Mouse (Mus musculus): ENCODE measurements around the gene 6430531B16Rik. TPM values are rescaled to one million over a fixed set of nuclear protein-coding genes. Genes with fewer than 3 reads are reported as not detected.
A peak's percentile ranks its signal among the peaks of the same experiment; 100 is the strongest.

The 6430531B16Rik gene
- polyA plus RNA-seq, 2 experiments: not detected

GRCm38 (mm10) chr7:139940476-139941209, 37.9 kb downstream of the 6430531B16Rik start:
- H3K36me3 ChIP-seq (replicated peaks; ENCODE audit: control insufficient read depth, insufficient read depth, low read depth): no peaks in the 10 kb centered on the region

GRCm38 (mm10) chr7:139937810-139938209, 40.7 kb downstream of the 6430531B16Rik start:
- no peaks in the 10 kb centered on the region for H3K9me3 ChIP-seq (ENCODE audit: control insufficient read depth, low read length)
- H3K27ac ChIP-seq: no peak overlapping the region
- 48% methylated on average over 5 of the region's 5 CpGs for WGBS (ENCODE audit: insufficient replicate concordance)
- no peak overlapping the region for H3K9ac ChIP-seq (replicated peaks)
- H3K4me2 ChIP-seq (ENCODE audit: low read depth): no peak overlapping the region
- no peak for ATAC-seq (ENCODE audit: insufficient read depth)
- TF ChIP-seq CTCF (IDR thresholded peaks at IDR 0.05; ENCODE audit: low read depth) (no peak), EP300 (IDR thresholded peaks at IDR 0.05; ENCODE audit: low read depth) (no peak)
- no peak for DNase-seq (ENCODE audit: low read depth in 3 of 3, low spot score in 3 of 3)
- H3K4me3 ChIP-seq (ENCODE audit: insufficient read depth in 1 of 2, low read depth in 2 of 2, low read length in 2 of 2): no peak overlapping the region
- H3K4me1 ChIP-seq (replicated peaks; ENCODE audit: control insufficient read depth in 2 of 2, insufficient read depth in 2 of 2, low read length in 1 of 2): no peaks in the 10 kb centered on the region
- H3K27me3 ChIP-seq (ENCODE audit: control insufficient read depth, insufficient read depth, low read length): peaks cover 14% of the 10 kb centered on the region
- no peaks in the 10 kb centered on the region for H3K36me3 ChIP-seq (replicated peaks; ENCODE audit: control insufficient read depth, insufficient read depth, low read depth)

More at GRCm38 (mm10) chr7:139940476-139941209, 37.9 kb downstream of the 6430531B16Rik start:
- no peak for DNase-seq (ENCODE audit: low read depth in 3 of 3, low spot score in 3 of 3)
- peaks cover 43% of the 10 kb centered on the region for H3K27me3 ChIP-seq (ENCODE audit: control insufficient read depth, insufficient read depth, low read length)
- no peak overlapping the region for H3K4me2 ChIP-seq (ENCODE audit: low read depth)
- no peak for TF ChIP-seq EP300 (IDR thresholded peaks at IDR 0.05; ENCODE audit: low read depth)
- TF ChIP-seq CTCF (IDR thresholded peaks at IDR 0.05; ENCODE audit: low read depth): no peak
- no peaks in the 10 kb centered on the region for H3K4me1 ChIP-seq (replicated peaks; ENCODE audit: control insufficient read depth in 2 of 2, insufficient read depth in 2 of 2, low read length in 1 of 2)
- no peak overlapping the region for H3K27ac ChIP-seq
- 53% methylated on average over 16 of the region's 16 CpGs for WGBS (ENCODE audit: insufficient replicate concordance)
- H3K4me3 ChIP-seq (ENCODE audit: insufficient read depth in 1 of 2, low read depth in 2 of 2, low read length in 2 of 2): no peak overlapping the region
- no peak overlapping the region for H3K9ac ChIP-seq (replicated peaks)
- no peaks in the 10 kb centered on the region for H3K9me3 ChIP-seq (ENCODE audit: control insufficient read depth, low read length)
- no peak for ATAC-seq (ENCODE audit: insufficient read depth)

- H3K4me2 ChIP-seq (ENCODE audit: low read depth): no peak overlapping the region
- WGBS (ENCODE audit: insufficient replicate concordance): 49% methylated on average over 3 of the region's 3 CpGs
Measured at GRCm38 (mm10) chr7:139937138-139937537, 41.4 kb downstream of the 6430531B16Rik start.

GRCm38 (mm10) chr7:139936705-139937104, 41.9 kb downstream of the 6430531B16Rik start:
- 63% methylated on average over 10 of the region's 10 CpGs for WGBS (ENCODE audit: insufficient replicate concordance)
- DNase-seq (ENCODE audit: low read depth in 3 of 3, low spot score in 3 of 3) (no peak), ATAC-seq (ENCODE audit: insufficient read depth) (no peak)
- Histone ChIP-seq H3K27me3 (ENCODE audit: control insufficient read depth, insufficient read depth, low read length) (peaks cover 3% of the 10 kb centered on the region), H3K4me3 (ENCODE audit: insufficient read depth in 1 of 2, low read depth in 2 of 2, low read length in 2 of 2) (no peak overlapping the region), H3K27ac (no peak overlapping the region), H3K4me2 (ENCODE audit: low read depth) (no peak overlapping the region), H3K36me3 (replicated peaks; ENCODE audit: control insufficient read depth, insufficient read depth, low read depth) (no peaks in the 10 kb centered on the region), H3K9ac (replicated peaks) (no peak overlapping the region), H3K9me3 (ENCODE audit: control insufficient read depth, low read length) (no peaks in the 10 kb centered on the region), H3K4me1 (replicated peaks; ENCODE audit: control insufficient read depth in 2 of 2, insufficient read depth in 2 of 2, low read length in 1 of 2) (no peaks in the 10 kb centered on the region)
- TF ChIP-seq EP300 (IDR thresholded peaks at IDR 0.05; ENCODE audit: low read depth) (no peak), CTCF (IDR thresholded peaks at IDR 0.05; ENCODE audit: low read depth) (no peak)

More at GRCm38 (mm10) chr7:139937138-139937537, 41.4 kb downstream of the 6430531B16Rik start:
- H3K9me3 ChIP-seq (ENCODE audit: control insufficient read depth, low read length): no peaks in the 10 kb centered on the region
- no peaks in the 10 kb centered on the region for H3K4me1 ChIP-seq (replicated peaks; ENCODE audit: control insufficient read depth in 2 of 2, insufficient read depth in 2 of 2, low read length in 1 of 2)
- no peak overlapping the region for H3K27ac ChIP-seq
- H3K27me3 ChIP-seq (ENCODE audit: control insufficient read depth, insufficient read depth, low read length): peaks cover 8% of the 10 kb centered on the region
- DNase-seq (ENCODE audit: low read depth in 3 of 3, low spot score in 3 of 3): no peak
- H3K36me3 ChIP-seq (replicated peaks; ENCODE audit: control insufficient read depth, insufficient read depth, low read depth): no peaks in the 10 kb centered on the region
- no peak overlapping the region for H3K9ac ChIP-seq (replicated peaks)
- H3K4me3 ChIP-seq (ENCODE audit: insufficient read depth in 1 of 2, low read depth in 2 of 2, low read length in 2 of 2): no peak overlapping the region
- no peak for TF ChIP-seq CTCF (IDR thresholded peaks at IDR 0.05; ENCODE audit: low read depth)
- TF ChIP-seq EP300 (IDR thresholded peaks at IDR 0.05; ENCODE audit: low read depth): no peak
- ATAC-seq (ENCODE audit: insufficient read depth): no peak

- ATAC-seq (ENCODE audit: insufficient read depth) (0 out of 2 replicates have a peak, but pooled peaks have one; percentile 26), DNase-seq (ENCODE audit: low read depth in 3 of 3, low spot score in 3 of 3) (peak in 1 of 3 experiments; percentile 14)
- H3K4me1 ChIP-seq (replicated peaks; ENCODE audit: control insufficient read depth in 2 of 2, insufficient read depth in 2 of 2, low read length in 1 of 2): no peaks in the 10 kb centered on the region
- H3K4me2 ChIP-seq (ENCODE audit: low read depth): no peak overlapping the region
- TF ChIP-seq CTCF (IDR thresholded peaks at IDR 0.05; ENCODE audit: low read depth) (peak; percentile 78), EP300 (IDR thresholded peaks at IDR 0.05; ENCODE audit: low read depth) (no peak)
- H3K9ac ChIP-seq (replicated peaks): no peak overlapping the region
- H3K27me3 ChIP-seq (ENCODE audit: control insufficient read depth, insufficient read depth, low read length): no peaks in the 10 kb centered on the region
- no peaks in the 10 kb centered on the region for H3K9me3 ChIP-seq (ENCODE audit: control insufficient read depth, low read length)
- no peaks in the 10 kb centered on the region for H3K36me3 ChIP-seq (replicated peaks; ENCODE audit: control insufficient read depth, insufficient read depth, low read depth)
- H3K27ac ChIP-seq: no peak overlapping the region
- 20% methylated on average over 11 of the region's 11 CpGs for WGBS (ENCODE audit: insufficient replicate concordance)
- H3K4me3 ChIP-seq (ENCODE audit: insufficient read depth in 1 of 2, low read depth in 2 of 2, low read length in 2 of 2): no peak overlapping the region
Measured at GRCm38 (mm10) chr7:139930732-139931131, 47.8 kb downstream of the 6430531B16Rik start.

MicroRNAs within 50 kb of the gene (microRNA counts, 519-probe panel; counts per million panel counts)
- microRNA mmu-miR-202-3p: 69.9 counts per million
- 69.9 counts per million for microRNA mmu-miR-202-5p

Small RNAs within 50 kb of the gene (microRNA-seq; reads per million reads assigned to microRNA genes)
- gene Mir202 (not detected), gene Mir7062 (not detected), gene mmu-mir-7686 (not detected)

Other genes starting within 250 kb of the 6430531B16Rik start
- not detected in 2 replicates for gene Adgra1, start 144.6 kb downstream of the 6430531B16Rik start, polyA plus RNA-seq (2012; rRNA removed)
- not detected in 2 replicates for gene Adgra1, start 144.6 kb downstream of the 6430531B16Rik start, polyA plus RNA-seq (2014; fragmentation: Nextera tagmentation; extraction: Ambion mirVana)
- gene Kndc1, start 84.1 kb downstream of the 6430531B16Rik start, polyA plus RNA-seq (2012; rRNA removed): 0.01 and 0.04 TPM in 2 replicates
- not detected in 2 replicates for gene Kndc1, start 84.1 kb downstream of the 6430531B16Rik start, polyA plus RNA-seq (2014; fragmentation: Nextera tagmentation; extraction: Ambion mirVana)
- not detected in 2 replicates for gene Utf1, start 35.0 kb downstream of the 6430531B16Rik start, polyA plus RNA-seq (2012; rRNA removed)
- not detected in 2 replicates for gene Utf1, start 35.0 kb downstream of the 6430531B16Rik start, polyA plus RNA-seq (2014; fragmentation: Nextera tagmentation; extraction: Ambion mirVana)
- 0.83 and 0.98 TPM in 2 replicates for gene Adam8, start 13.8 kb upstream of the 6430531B16Rik start, polyA plus RNA-seq (2012; rRNA removed)
- gene Adam8, start 13.8 kb upstream of the 6430531B16Rik start, polyA plus RNA-seq (2014; fragmentation: Nextera tagmentation; extraction: Ambion mirVana): 0.34 and 0.46 TPM in 2 replicates
- gene Zfp511, start 57.6 kb upstream of the 6430531B16Rik start, polyA plus RNA-seq (2012; rRNA removed): 19.8 and 25.6 TPM in 2 replicates
- 16.9 and 20.0 TPM in 2 replicates for gene Zfp511, start 57.6 kb upstream of the 6430531B16Rik start, polyA plus RNA-seq (2014; fragmentation: Nextera tagmentation; extraction: Ambion mirVana)
- 17.4 and 19.3 TPM in 2 replicates for gene Tubgcp2, start 57.9 kb upstream of the 6430531B16Rik start, polyA plus RNA-seq (2012; rRNA removed)
- 21.6 and 25.3 TPM in 2 replicates for gene Tubgcp2, start 57.9 kb upstream of the 6430531B16Rik start, polyA plus RNA-seq (2014; fragmentation: Nextera tagmentation; extraction: Ambion mirVana)
- gene Msx3, start 70.3 kb upstream of the 6430531B16Rik start, polyA plus RNA-seq (2012; rRNA removed): not detected in 2 replicates
- not detected in 2 replicates for gene Msx3, start 70.3 kb upstream of the 6430531B16Rik start, polyA plus RNA-seq (2014; fragmentation: Nextera tagmentation; extraction: Ambion mirVana)
- 0.19 TPM in 1 of 2 replicates, not detected in the other for gene Caly, start 103.8 kb upstream of the 6430531B16Rik start, polyA plus RNA-seq (2012; rRNA removed)
- gene Caly, start 103.8 kb upstream of the 6430531B16Rik start, polyA plus RNA-seq (2014; fragmentation: Nextera tagmentation; extraction: Ambion mirVana): not detected in 2 replicates
- gene Prap1, start 114.6 kb upstream of the 6430531B16Rik start, polyA plus RNA-seq (2012; rRNA removed): 0.87 TPM in 1 of 2 replicates, not detected in the other
- gene Prap1, start 114.6 kb upstream of the 6430531B16Rik start, polyA plus RNA-seq (2014; fragmentation: Nextera tagmentation; extraction: Ambion mirVana): not detected in 2 replicates
- 6.3 and 6.7 TPM in 2 replicates for gene Fuom, start 123.7 kb upstream of the 6430531B16Rik start, polyA plus RNA-seq (2012; rRNA removed)
- gene Fuom, start 123.7 kb upstream of the 6430531B16Rik start, polyA plus RNA-seq (2014; fragmentation: Nextera tagmentation; extraction: Ambion mirVana): 7.7 and 9.2 TPM in 2 replicates
- gene Paox, start 137.0 kb upstream of the 6430531B16Rik start, polyA plus RNA-seq (2012; rRNA removed): 4.2 and 5.4 TPM in 2 replicates
- 10.4 and 10.5 TPM in 2 replicates for gene Paox, start 137.0 kb upstream of the 6430531B16Rik start, polyA plus RNA-seq (2014; fragmentation: Nextera tagmentation; extraction: Ambion mirVana)
- gene Echs1, start 137.7 kb upstream of the 6430531B16Rik start, polyA plus RNA-seq (2012; rRNA removed): 36.5 and 45.7 TPM in 2 replicates
- gene Echs1, start 137.7 kb upstream of the 6430531B16Rik start, polyA plus RNA-seq (2014; fragmentation: Nextera tagmentation; extraction: Ambion mirVana): 97.2 and 99.0 TPM in 2 replicates
- 10.1 and 14.6 TPM in 2 replicates for gene Mtg1, start 158.8 kb upstream of the 6430531B16Rik start, polyA plus RNA-seq (2012; rRNA removed)
- gene Mtg1, start 158.8 kb upstream of the 6430531B16Rik start, polyA plus RNA-seq (2014; fragmentation: Nextera tagmentation; extraction: Ambion mirVana): 17.3 and 18.5 TPM in 2 replicates
- 0.01 TPM in 1 of 2 replicates, not detected in the other for gene Sprn, start 176.1 kb upstream of the 6430531B16Rik start, polyA plus RNA-seq (2012; rRNA removed)
- gene Sprn, start 176.1 kb upstream of the 6430531B16Rik start, polyA plus RNA-seq (2014; fragmentation: Nextera tagmentation; extraction: Ambion mirVana): not detected in 2 replicates
- gene Olfr522, start 186.0 kb upstream of the 6430531B16Rik start, polyA plus RNA-seq (2012; rRNA removed): not detected in 2 replicates
- gene Olfr522, start 186.0 kb upstream of the 6430531B16Rik start, polyA plus RNA-seq (2014; fragmentation: Nextera tagmentation; extraction: Ambion mirVana): not detected in 2 replicates
- not detected in 2 replicates for gene Olfr523, start 194.5 kb upstream of the 6430531B16Rik start, polyA plus RNA-seq (2012; rRNA removed)
- gene Olfr523, start 194.5 kb upstream of the 6430531B16Rik start, polyA plus RNA-seq (2014; fragmentation: Nextera tagmentation; extraction: Ambion mirVana): not detected in 2 replicates
- not detected in 2 replicates for gene Olfr524, start 227.2 kb upstream of the 6430531B16Rik start, polyA plus RNA-seq (2012; rRNA removed)
- gene Olfr524, start 227.2 kb upstream of the 6430531B16Rik start, polyA plus RNA-seq (2014; fragmentation: Nextera tagmentation; extraction: Ambion mirVana): not detected in 2 replicates
- gene Cd163l1, start 239.5 kb upstream of the 6430531B16Rik start, polyA plus RNA-seq (2012; rRNA removed): 0.03 and 0.07 TPM in 2 replicates
- gene Cd163l1, start 239.5 kb upstream of the 6430531B16Rik start, polyA plus RNA-seq (2014; fragmentation: Nextera tagmentation; extraction: Ambion mirVana): not detected in 2 replicates

Data from liver, embryonic 14.5 days (tissue).